Mouse (Mus musculus): Measurements from ENCODE around the gene Rab26.

DNA sequence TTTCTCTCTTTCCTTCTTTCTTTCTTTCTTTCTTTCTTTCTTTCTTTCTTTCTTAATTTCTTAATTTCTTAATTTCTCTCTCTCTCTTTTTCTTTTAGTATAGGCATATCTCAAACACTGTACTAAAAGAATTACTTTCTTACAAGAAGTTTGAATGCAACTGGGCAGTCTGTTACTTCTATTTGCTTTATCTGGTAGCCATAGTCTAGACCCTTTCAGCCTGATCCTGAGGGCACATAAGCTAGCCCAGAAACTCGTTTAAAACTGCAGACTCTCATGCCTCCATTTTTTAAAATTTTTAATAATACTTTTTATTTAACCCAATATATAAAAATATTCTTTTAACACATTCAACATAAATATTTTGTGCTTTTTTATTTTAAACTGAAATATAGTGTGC, 54.6 kb downstream of the Rab26 start:
- no peak for TF ChIP-seq CTCF (IDR thresholded peaks at IDR 0.05; ENCODE audit: extremely low read depth, insufficient read length, insufficient replicate concordance, low read depth, low read length)
- TF ChIP-seq POLR2A (IDR thresholded peaks at IDR 0.05; ENCODE audit: low read depth, low read length) = no peak
